Mouse (Mus musculus): ENCODE data around the gene Cox19.

DNA sequence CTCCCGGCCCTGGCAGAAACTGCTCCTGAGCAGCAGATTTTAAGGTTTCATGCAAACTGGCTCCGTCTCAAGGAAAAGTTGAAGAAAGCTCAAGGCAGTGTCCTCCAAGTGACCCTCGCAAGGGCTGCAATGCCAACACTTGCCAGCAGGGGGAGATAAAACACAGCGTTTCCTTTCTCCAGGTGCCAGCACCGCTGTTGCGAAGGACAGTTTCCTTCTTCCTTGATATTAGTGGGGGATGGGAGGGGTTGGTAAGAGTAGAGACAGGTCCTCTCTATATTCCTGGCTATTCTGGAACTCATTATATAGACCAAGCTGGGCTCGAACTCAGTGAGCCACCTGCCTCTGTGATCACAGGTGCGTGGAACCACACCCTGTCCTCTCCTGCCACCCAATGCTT lies 19.5 kb downstream of the Cox19 start:
- TF ChIP-seq CTCF (IDR thresholded peaks at IDR 0.05; ENCODE audit: control insufficient read depth, insufficient read depth, low read length) (peak; percentile 91), POLR2A (IDR thresholded peaks at IDR 0.05; ENCODE audit: borderline replicate concordance, control insufficient read depth, low read depth, low read length) (no peak)
